Mouse (Mus musculus) embryo, embryonic 9.5 days (tissue): Measurements from ENCODE around the gene Acap1.

Experiments
- DNase-seq: peaks from one replicate; pipeline ENCODE4 v3.0.0-alpha.2; 2017; ENCODE audit errors: extremely low spot score

The Acap1 gene

GRCm38 (mm10) chr11:69837952-69838713 lies 57.2 kb downstream of the Acap1 start, which contains the start of gene Tmem256:
Tmem256 (plus strand) TSS chr11:69838514.
- DNase-seq, result peak; percentile 99

DNA sequence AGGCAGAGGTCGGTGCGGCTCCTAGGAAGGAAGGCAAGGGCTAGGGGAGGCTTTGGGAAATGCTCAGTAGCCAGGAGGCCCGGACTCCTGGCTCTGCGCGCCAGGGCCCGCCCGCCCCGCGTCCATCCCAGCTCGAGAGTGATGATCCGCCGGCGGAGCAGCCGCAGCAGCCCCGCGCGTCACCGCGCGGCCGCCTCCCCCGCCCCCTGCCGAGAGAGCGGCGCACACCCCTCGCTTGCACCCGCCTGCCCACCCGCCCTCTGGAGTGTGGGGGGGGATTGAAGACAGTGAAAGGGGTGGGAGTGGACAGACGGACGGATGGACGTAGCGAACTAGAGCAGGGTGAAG lies 57.8 kb downstream of the Acap1 start, which contains the start of gene Nlgn2:
Gene Nlgn2 (minus strand): TSS at position 181 of the 348 bp plus-strand sequence.
- no peak for DNase-seq

- peak; percentile 59 for DNase-seq
These were observed 58.4 kb downstream of the Acap1 start for GRCm38 (mm10) chr11:69836703-69837576.

DNA sequence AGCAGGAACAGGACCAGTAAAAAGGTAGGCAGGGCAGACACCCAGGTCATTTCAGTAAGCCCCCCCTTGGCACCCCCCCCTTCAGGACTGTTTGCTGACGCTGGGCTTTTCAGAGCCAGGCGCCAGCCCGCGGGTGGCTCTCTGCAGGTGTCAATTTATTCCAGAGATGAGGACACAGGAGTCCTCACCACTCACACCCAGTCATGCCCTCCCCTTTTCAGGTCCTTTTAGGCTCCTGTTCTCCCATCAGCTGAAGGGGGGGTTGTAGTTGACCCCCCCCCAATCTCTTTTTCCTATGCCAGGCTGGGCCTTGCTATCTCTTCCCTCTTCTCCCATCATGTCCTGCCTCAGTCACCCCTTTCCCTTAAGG lies 59.4 kb downstream of the Acap1 start:
- DNase-seq, result peak; percentile 40

DNA sequence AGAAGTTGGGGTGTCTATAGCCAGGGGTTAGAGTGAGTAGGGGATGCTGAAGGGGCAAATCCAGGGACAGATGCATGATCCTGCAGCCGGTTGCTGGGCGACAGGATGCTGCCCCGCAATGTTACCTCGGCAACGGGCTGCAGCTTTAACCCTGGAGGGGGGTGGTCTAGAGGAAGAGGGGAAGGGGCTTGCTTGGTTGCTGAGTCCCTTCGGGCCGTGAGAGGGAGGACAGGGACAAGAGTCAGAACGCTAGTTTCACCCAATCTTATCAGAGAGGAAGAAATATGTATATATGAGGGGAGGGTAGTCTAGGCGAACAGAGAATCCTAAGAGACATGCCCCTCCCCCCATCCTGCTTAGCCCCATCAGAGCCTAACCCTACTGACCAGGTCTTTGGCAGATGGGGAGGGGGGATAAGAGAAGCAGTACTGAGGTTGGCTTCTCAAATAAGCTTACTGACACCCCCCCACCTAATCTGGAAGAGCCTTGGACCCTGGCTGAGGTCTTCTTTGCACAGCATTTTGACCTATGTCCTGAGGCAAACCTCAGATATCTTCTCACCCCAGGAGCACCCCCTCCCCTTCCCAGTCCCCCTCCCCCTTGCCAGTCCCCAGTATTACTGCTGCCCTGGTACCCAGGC lies 59.9 kb downstream of the Acap1 start:
- DNase-seq, result peak; percentile 65

- DNase-seq, result peak; percentile 49
These were observed 61.3 kb downstream of the Acap1 start for GRCm38 (mm10) chr11:69834001-69834549.

- DNase-seq, result no peak
These were observed 61.8 kb downstream of the Acap1 start for GRCm38 (mm10) chr11:69833554-69833953.
